Mouse (Mus musculus): Measurements from ENCODE around the gene Ang. TPM values are rescaled to one million over a fixed set of nuclear protein-coding genes. Genes with fewer than 3 reads are reported as not detected.

Gene Ang
- total and polyA plus RNA-seq, 2 experiments, result 249 to 671 TPM

DNA sequence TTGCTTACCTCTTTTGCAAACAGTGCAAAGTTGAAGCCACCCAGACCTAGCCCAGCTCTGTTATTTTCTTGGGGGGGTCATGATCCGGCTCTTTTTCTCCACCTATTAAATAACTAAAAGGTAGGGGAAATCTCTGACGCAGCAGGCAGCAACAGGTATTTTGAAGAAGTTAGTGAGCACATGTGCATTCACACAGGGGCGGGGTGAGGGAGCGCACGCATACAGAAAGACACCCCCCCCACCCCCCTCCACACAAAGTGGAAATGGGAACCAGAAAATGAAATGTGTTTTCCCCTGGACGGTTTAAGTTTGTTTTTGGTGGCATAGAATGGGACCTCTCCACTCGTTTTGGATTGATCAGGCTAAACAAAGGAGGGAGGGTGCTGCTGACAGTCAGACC, 7.1 kb upstream of the Ang start:
- Histone ChIP-seq H3K36me3 (ENCODE audit: control insufficient read depth, insufficient read depth, low read length) (no peaks in the 10 kb centered on the region), H3K4me1 (ENCODE audit: control insufficient read depth, insufficient read depth, low read length) (peaks cover 11% of the 10 kb centered on the region), H3K27ac (replicated peaks; ENCODE audit: insufficient read depth, low read depth, low read length) (peak overlapping the region; percentile 43), H3K79me2 (ENCODE audit: control insufficient read depth, insufficient read depth, low read length) (no peaks in the 10 kb centered on the region), H3K4me3 (ENCODE audit: insufficient read depth, low read depth, low read length) (peak overlapping the region; percentile 60; the same call in 1 of the 2 replicates), H3K27me3 (ENCODE audit: control insufficient read depth, insufficient read depth, low read length) (no peaks in the 10 kb centered on the region), H3K9ac (ENCODE audit: low read depth, low read length) (peak overlapping the region; percentile 17)
- DNase-seq (ENCODE audit: extremely low read depth, low read depth, low spot score), result peak; percentile 12
- WGBS, result 14% methylated on average over 7 of the region's 7 CpGs
- TF ChIP-seq POLR2A (IDR thresholded peaks at IDR 0.05; ENCODE audit: extremely low read depth, insufficient read depth, low read length), result no peak
- no peak for TF ChIP-seq CTCF (IDR thresholded peaks at IDR 0.05; ENCODE audit: low read depth, low read length)

GRCm38 (mm10) chr14:51085086-51085485, 5.9 kb upstream of the Ang start:
- Histone ChIP-seq H3K9ac (ENCODE audit: low read depth, low read length) (no peak overlapping the region), H3K27me3 (ENCODE audit: control insufficient read depth, insufficient read depth, low read length) (no peaks in the 10 kb centered on the region), H3K27ac (replicated peaks; ENCODE audit: insufficient read depth, low read depth, low read length) (no peak overlapping the region), H3K4me3 (ENCODE audit: insufficient read depth, low read depth, low read length) (no peak overlapping the region), H3K4me1 (ENCODE audit: control insufficient read depth, insufficient read depth, low read length) (peaks cover 11% of the 10 kb centered on the region), H3K36me3 (ENCODE audit: control insufficient read depth, insufficient read depth, low read length) (no peaks in the 10 kb centered on the region), H3K79me2 (ENCODE audit: control insufficient read depth, insufficient read depth, low read length) (no peaks in the 10 kb centered on the region)
- no peak for DNase-seq (ENCODE audit: extremely low read depth, low read depth, low spot score)
- TF ChIP-seq POLR2A (IDR thresholded peaks at IDR 0.05; ENCODE audit: extremely low read depth, insufficient read depth, low read length) (no peak), CTCF (IDR thresholded peaks at IDR 0.05; ENCODE audit: low read depth, low read length) (no peak)
- WGBS, result 72% methylated on average over 2 of the region's 2 CpGs

DNA sequence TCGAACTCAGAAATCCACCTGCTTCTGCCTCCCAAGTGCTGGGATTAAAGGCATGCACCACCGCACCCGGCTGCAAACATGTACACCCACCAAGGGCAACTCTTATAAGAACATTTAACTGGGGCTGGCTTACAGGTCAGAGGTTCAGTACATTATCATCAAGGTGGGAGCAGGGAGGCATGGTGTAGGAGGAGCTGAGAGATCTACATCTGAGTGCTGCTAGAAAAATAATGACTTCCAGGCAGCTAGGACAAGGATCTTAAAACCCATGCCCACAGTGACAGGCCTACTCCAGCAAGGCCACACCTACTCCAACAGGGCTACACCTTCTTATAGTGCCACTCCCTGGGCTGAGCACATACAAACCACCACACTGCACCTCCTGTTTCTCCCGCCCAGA, 5.0 kb upstream of the Ang start:
- Histone ChIP-seq H3K9ac (ENCODE audit: low read depth, low read length) (no peak overlapping the region), H3K4me3 (ENCODE audit: insufficient read depth, low read depth, low read length) (no peak overlapping the region), H3K27me3 (ENCODE audit: control insufficient read depth, insufficient read depth, low read length) (no peaks in the 10 kb centered on the region), H3K27ac (replicated peaks; ENCODE audit: insufficient read depth, low read depth, low read length) (no peak overlapping the region), H3K79me2 (ENCODE audit: control insufficient read depth, insufficient read depth, low read length) (no peaks in the 10 kb centered on the region), H3K4me1 (ENCODE audit: control insufficient read depth, insufficient read depth, low read length) (peaks cover 11% of the 10 kb centered on the region), H3K36me3 (ENCODE audit: control insufficient read depth, insufficient read depth, low read length) (no peaks in the 10 kb centered on the region)
- TF ChIP-seq POLR2A (IDR thresholded peaks at IDR 0.05; ENCODE audit: extremely low read depth, insufficient read depth, low read length) (no peak), CTCF (IDR thresholded peaks at IDR 0.05; ENCODE audit: low read depth, low read length) (no peak)
- no peak for DNase-seq (ENCODE audit: extremely low read depth, low read depth, low spot score)
- 86% methylated on average over 4 of the region's 4 CpGs for WGBS

DNA sequence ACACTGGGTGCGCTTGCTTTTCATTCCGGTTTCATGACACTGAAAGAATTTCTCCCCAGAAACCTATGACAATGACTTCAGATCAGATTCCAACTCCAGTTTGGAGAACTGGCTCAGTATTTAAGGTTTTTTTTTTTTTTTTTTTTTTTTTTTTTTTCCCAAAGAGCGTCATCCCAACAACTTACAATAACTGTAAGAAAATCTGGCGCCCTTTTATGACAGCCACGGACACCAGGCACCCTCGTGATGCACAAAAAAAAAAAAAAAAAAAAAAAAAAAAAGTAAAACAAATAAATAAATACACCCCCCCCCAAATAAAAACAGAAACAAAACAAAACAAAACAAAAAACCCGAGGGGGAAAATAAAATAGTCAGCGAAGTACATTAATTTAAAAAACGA, 3.2 kb upstream of the Ang start:
- WGBS, result 30% methylated on average over 9 of the region's 9 CpGs

GRCm38 (mm10) chr14:51088166-51088969, 2.6 kb upstream of the Ang start:
- Histone ChIP-seq H3K4me1 (ENCODE audit: control insufficient read depth, insufficient read depth, low read length) (peaks cover 9% of the 10 kb centered on the region), H3K79me2 (ENCODE audit: control insufficient read depth, insufficient read depth, low read length) (no peaks in the 10 kb centered on the region)
- DNase-seq (ENCODE audit: extremely low read depth, low read depth, low spot score), result peak; percentile 89

More for the DNA sequence above, 3.2 kb upstream of the Ang start:
- Histone ChIP-seq H3K36me3 (ENCODE audit: control insufficient read depth, insufficient read depth, low read length) (no peaks in the 10 kb centered on the region), H3K79me2 (ENCODE audit: control insufficient read depth, insufficient read depth, low read length) (no peaks in the 10 kb centered on the region), H3K4me1 (ENCODE audit: control insufficient read depth, insufficient read depth, low read length) (peaks cover 9% of the 10 kb centered on the region), H3K4me3 (ENCODE audit: insufficient read depth, low read depth, low read length) (no peak overlapping the region), H3K27me3 (ENCODE audit: control insufficient read depth, insufficient read depth, low read length) (no peaks in the 10 kb centered on the region), H3K9ac (ENCODE audit: low read depth, low read length) (no peak overlapping the region), H3K27ac (replicated peaks; ENCODE audit: insufficient read depth, low read depth, low read length) (no peak overlapping the region)
- DNase-seq (ENCODE audit: extremely low read depth, low read depth, low spot score), result no peak
- TF ChIP-seq POLR2A (IDR thresholded peaks at IDR 0.05; ENCODE audit: extremely low read depth, insufficient read depth, low read length) (no peak), CTCF (IDR thresholded peaks at IDR 0.05; ENCODE audit: low read depth, low read length) (no peak)

More at GRCm38 (mm10) chr14:51088166-51088969, 2.6 kb upstream of the Ang start:
- Histone ChIP-seq H3K9ac (ENCODE audit: low read depth, low read length) (peak overlapping the region; percentile 70), H3K36me3 (ENCODE audit: control insufficient read depth, insufficient read depth, low read length) (no peaks in the 10 kb centered on the region), H3K4me3 (ENCODE audit: insufficient read depth, low read depth, low read length) (peak overlapping the region; percentile 71), H3K27me3 (ENCODE audit: control insufficient read depth, insufficient read depth, low read length) (no peaks in the 10 kb centered on the region), H3K27ac (replicated peaks; ENCODE audit: insufficient read depth, low read depth, low read length) (peak overlapping the region; percentile 76)
- WGBS, result 2% methylated on average over 23 of the region's 23 CpGs
- no peak for TF ChIP-seq POLR2A (IDR thresholded peaks at IDR 0.05; ENCODE audit: extremely low read depth, insufficient read depth, low read length)
- TF ChIP-seq CTCF (IDR thresholded peaks at IDR 0.05; ENCODE audit: low read depth, low read length), result no peak

Measured in liver, adult 2 months (tissue).